Mouse (Mus musculus): Measurements from ENCODE around the gene Hoxa6.

The Hoxa6 gene

DNA sequence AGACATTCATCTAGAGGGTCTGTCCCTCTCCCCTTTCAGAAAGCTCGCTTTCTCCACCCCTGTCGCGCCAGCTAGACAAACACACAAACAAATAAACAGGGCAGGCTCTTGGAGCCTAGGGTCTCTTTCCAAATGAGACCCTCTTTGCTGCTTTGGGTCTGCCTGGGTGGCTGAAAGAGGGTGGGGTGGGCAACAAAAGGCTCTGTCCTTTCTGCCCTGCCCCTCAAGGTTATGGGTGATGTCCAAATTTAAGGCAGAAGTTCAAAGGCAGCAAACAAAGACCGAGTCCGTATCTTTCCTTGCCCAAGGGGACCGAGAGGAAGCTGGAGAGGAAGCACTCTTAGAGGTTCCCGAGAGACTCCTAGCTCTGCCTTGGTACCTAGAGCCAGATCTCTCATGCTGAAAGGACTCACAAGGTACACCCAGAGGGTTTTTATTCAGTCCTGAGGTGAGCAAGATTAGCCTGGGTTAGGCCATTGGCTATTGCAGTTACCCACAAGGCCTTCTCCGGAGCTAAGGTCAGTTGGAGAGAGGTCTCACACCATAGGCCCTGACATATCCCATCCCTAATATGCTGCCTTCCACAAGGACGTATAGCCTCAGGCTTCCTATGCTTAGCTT, 32.6 kb upstream of the Hoxa6 start:
- DNase-seq (ENCODE audit: low read depth in 2 of 2, low spot score in 2 of 2): no peak

GRCm38 (mm10) chr6:52240389-52241000, 32.0 kb upstream of the Hoxa6 start, which contains the start of gene Hoxa10:
TSS of gene Hoxa10 (minus strand) at chr6:52240854.
- peak; percentile 72 to 75 for DNase-seq (ENCODE audit: low read depth in 2 of 2, low spot score in 2 of 2)

GRCm38 (mm10) chr6:52239625-52240388, 31.3 kb upstream of the Hoxa6 start:
- DNase-seq (ENCODE audit: low read depth in 2 of 2, low spot score in 2 of 2): no peak

DNA sequence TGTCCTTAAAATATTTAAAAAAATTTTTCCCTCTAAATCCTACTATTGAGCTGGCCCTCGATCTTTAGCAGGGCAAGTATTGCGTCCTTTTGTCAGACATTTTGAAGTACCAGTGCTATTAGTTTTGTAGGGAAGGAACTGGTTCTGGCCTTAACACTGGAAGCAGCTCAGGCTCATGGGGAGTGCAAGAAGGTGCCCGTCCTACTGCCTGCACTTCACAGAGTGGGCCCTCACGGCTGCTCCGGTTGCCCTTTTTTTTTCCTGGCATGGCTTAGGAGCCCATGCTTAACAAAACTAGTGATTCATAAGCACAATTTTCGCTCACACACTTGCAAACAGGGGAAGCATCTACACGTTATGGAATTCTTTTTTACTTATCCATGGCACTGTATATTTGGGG, 30.5 kb upstream of the Hoxa6 start:
- DNase-seq (ENCODE audit: low read depth in 2 of 2, low spot score in 2 of 2): no peak

DNA sequence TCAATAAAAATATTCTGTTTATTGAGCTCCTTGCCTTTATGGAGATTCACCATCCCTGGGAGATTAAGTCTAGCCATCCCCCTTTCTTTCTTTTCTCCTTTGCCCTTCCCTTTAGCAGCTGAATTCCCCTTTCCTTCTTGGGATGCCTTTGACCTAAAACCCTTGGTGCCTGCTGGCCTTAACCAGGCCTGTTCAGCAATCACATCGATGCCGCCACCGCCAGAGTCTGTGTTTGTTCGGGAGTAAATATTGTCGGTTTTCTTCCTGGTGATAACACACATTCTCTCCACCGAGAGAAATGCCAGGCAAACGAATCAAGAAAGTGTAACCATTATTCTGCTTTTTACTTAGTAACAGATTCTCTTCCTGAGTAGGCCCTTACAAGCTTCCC, 29.6 kb upstream of the Hoxa6 start:
- no peak for DNase-seq (ENCODE audit: low read depth in 2 of 2, low spot score in 2 of 2)

GRCm38 (mm10) chr6:52237346-52238154, 29.0 kb upstream of the Hoxa6 start:
- DNase-seq (ENCODE audit: low read depth in 2 of 2, low spot score in 2 of 2): no peak

- DNase-seq (ENCODE audit: low read depth in 2 of 2, low spot score in 2 of 2): no peak
Measured at GRCm38 (mm10) chr6:52236806-52237205, 28.3 kb upstream of the Hoxa6 start.

DNA sequence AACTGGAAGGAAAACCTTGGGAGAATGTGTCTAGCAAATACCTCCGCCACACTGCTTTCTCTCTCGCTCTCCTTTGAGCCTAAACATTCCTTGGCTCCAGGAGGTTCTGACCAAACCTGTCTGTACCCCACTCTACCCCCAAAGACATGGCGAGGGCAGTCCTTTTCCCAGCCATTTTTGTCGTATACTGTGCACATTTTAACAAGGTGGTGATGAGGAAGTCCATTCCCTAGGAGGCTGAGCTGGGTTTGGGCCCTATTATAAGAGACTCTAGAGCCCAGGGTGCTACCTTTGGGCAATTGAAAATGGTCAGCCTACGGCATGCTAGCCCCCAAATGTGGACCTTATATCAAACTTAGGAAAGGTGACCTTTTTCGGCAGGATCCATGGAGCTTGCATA, 27.3 kb upstream of the Hoxa6 start:
- DNase-seq (ENCODE audit: low read depth in 2 of 2, low spot score in 2 of 2): no peak

DNA sequence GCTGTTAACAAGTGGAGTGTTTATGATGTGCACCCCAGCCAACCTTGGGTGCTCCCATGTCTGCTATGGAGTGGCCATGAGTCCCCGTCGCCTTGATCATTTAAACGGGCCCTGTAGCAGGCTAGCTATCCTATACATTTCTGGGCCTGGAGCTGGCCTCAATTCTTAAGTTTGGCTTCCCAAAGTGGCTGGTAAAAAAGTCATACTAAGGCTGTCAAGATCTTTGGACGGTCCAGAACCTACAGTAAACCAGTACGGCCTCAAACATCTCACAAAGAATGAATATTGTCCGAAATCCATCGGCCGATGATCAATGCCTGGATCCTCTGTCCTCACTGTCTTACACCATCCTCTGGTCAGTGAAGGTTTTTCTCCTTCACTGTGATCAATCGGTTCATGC, 26.7 kb upstream of the Hoxa6 start:
- no peak for DNase-seq (ENCODE audit: low read depth in 2 of 2, low spot score in 2 of 2)

- no peak for DNase-seq (ENCODE audit: low read depth in 2 of 2, low spot score in 2 of 2)
Measured at GRCm38 (mm10) chr6:52234428-52235140, 26.1 kb upstream of the Hoxa6 start.

GRCm38 (mm10) chr6:52233546-52234427, 25.3 kb upstream of the Hoxa6 start:
- no peak for DNase-seq (ENCODE audit: low read depth in 2 of 2, low spot score in 2 of 2)

GRCm38 (mm10) chr6:52232984-52233545, 24.5 kb upstream of the Hoxa6 start:
- DNase-seq (ENCODE audit: low read depth in 2 of 2, low spot score in 2 of 2): no peak

DNA sequence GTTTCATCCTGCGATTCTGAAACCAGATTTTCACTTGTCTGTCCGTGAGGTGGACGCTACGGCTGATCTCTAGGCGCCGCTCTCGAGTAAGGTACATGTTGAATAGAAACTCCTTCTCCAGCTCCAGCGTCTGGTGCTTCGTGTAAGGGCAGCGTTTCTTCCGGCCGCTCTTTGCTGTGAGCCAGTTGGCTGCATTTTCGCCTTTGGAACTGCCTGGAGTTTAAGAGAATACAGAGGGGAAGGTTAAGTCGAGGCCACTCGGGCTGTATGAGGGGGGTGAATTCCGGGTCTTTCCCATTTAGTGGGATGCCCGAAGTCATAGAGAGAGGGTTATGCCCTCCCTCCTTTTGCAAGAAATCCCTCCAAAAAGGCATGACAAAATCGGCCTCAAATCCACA, 24.0 kb upstream of the Hoxa6 start:
- no peak for DNase-seq (ENCODE audit: low read depth in 2 of 2, low spot score in 2 of 2)

DNA sequence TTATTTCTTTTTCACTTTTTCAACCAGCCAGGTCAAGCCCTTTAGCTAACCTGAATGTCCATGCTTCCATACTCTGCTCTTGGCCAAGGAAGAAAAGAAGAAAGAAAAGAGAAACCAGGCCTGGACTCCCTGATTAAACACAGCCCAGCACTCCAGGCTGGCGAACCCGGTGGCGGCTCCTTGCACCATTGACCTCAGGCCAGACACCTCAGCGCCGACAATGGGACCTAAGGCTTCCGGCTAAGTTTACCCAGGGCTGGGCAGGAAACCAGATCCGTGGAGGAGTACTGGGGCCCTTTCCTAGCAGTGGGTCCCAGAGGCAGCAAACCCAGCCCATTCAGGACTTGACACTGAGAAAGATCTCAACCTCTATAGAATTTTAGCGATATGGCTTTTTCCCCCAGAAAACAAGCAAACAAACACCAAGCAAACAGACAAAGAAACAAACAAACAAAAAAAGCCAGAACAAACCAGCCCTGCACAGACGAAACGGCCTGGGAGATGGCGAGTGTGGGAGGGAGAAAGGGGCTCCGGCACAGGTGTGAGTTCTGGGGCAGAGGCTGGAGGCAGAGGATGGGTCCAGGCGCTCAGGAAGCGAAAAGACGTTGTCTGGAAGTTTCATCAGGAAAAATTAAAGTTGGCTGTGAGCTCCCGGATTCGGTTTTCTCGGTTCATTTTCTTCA, 23.5 kb upstream of the Hoxa6 start:
- no peak for DNase-seq (ENCODE audit: low read depth in 2 of 2, low spot score in 2 of 2)

DNA sequence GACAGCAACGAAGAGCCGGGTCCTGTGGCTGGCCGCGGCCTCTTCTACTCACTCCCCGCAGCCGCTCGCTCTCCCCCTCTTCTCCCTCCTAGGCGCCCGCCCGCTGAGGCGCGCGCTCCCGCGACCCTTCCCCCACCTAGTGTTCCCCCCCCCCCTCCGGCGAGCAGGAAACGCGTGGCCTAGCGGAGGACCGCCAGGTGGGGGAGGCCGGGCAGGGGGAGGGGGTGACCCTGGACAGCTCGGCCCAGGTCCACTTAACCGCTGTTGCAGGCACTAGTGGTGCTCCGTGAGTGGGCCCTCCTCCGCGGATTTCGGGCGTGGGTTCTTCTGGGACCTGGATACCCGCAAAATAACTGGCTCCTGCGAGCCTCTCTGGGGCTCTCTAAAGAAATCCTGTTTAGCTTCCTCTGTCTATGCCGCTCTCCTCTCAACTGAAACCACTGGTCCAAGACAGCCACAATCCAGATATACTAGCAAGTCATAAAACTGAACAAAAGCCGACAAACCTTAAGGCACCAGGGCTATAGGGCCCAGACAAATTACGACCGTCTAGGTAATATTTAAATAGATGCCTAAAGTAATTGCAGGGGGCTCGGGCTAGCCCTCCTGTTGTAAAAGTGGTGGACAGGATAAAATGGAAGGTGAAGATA, 22.1 kb upstream of the Hoxa6 start, which contains the start of gene Hoxa9:
TSS of gene Hoxa9 (minus strand) at position 574 of the 650 bp plus-strand sequence.
- DNase-seq (ENCODE audit: low read depth in 2 of 2, low spot score in 2 of 2): no peak

GRCm38 (mm10) chr6:52229558-52230416, 21.3 kb upstream of the Hoxa6 start:
- no peak for DNase-seq (ENCODE audit: low read depth in 2 of 2, low spot score in 2 of 2)

Measured in CD8-positive naive resting alpha-beta T cell, adult 2 months (primary cell).